Mouse (Mus musculus) olfactory bulb, adult 2 months (tissue): ENCODE data around the gene Rab26.

ENCODE experiments used
- CTCF ChIP-seq: fragments of 200-500 bp; IDR thresholded peaks from 2 replicates; pipeline ENCODE4 v1.5.1; 2012; ENCODE audit warnings: low read depth, mild to moderate bottlenecking, low read length, moderate library complexity; ENCODE audit not compliant: insufficient read depth
- POLR2A ChIP-seq: fragments of 200-500 bp; IDR thresholded peaks from 2 replicates; pipeline ENCODE4 v1.6.1; 2012; ENCODE audit warnings: mild to moderate bottlenecking, low read depth, low read length, moderate library complexity; ENCODE audit not compliant: insufficient read depth

- no peak for TF ChIP-seq POLR2A
- TF ChIP-seq CTCF = no peak
Observed at GRCm38 (mm10) chr17:24537536-24537935, 3.5 kb upstream of the Rab26 start.
